8 mouse cellular contexts compared by ENCODE assay signal in genomic region chr3:101404620-101405415, GRCm38 (mm10). TPM values are rescaled to one million over a fixed set of nuclear protein-coding genes. Genes with fewer than 3 reads are reported as not detected.
DNase-seq lines count a peak whose midpoint lies in the region; ATAC-seq lines count a peak whose summit lies in the region.

No protein-coding gene starts in this region.

- no peaks in the 10 kb centered on the region for H3K9me3 ChIP-seq in heart, embryonic 10.5 days
- no peaks in the 10 kb centered on the region for H3K9me3 ChIP-seq in limb, embryonic 15.5 days

- 61% methylated on average over 13 of the region's 13 CpGs for WGBS in heart, embryonic 10.5 days
- WGBS in limb, embryonic 15.5 days = 46% methylated on average over 13 of the region's 13 CpGs

- no peak overlapping the region for H3K4me2 ChIP-seq in limb, embryonic 15.5 days

- H3K27ac ChIP-seq in heart, embryonic 10.5 days = 0 out of 2 replicates have a peak overlapping the region, but pooled peaks have one; percentile 37
- H3K27ac ChIP-seq in limb, embryonic 15.5 days = peak overlapping the region; percentile 43; the same call in 1 of the 2 replicates

- peaks cover 95% of the 10 kb centered on the region for H3K4me1 ChIP-seq in heart, embryonic 10.5 days
- H3K4me1 ChIP-seq in limb, embryonic 15.5 days = peaks cover 72% of the 10 kb centered on the region

- no peak for DNase-seq in heart, embryonic 10.5 days (ENCODE audit: low spot score)
- no peak for DNase-seq in heart, adult 18-20 months
- DNase-seq in urinary bladder, postnatal 14 days (ENCODE audit: low spot score) = peak; percentile 33
- no peak for DNase-seq in urinary bladder, postnatal 10 days (ENCODE audit: low spot score)
- DNase-seq in urinary bladder, adult 18-20 months (ENCODE audit: low spot score in 2 of 2) = no peak
- DNase-seq in embryo, embryonic 10.5 days (ENCODE audit: low spot score) = no peak
- DNase-seq in urinary bladder, adult 2 months (ENCODE audit: low spot score) = no peak

- H3K4me3 ChIP-seq in heart, embryonic 10.5 days = no peak overlapping the region
- H3K4me3 ChIP-seq in limb, embryonic 15.5 days = no peak overlapping the region

- H3K27me3 ChIP-seq in heart, embryonic 10.5 days (ENCODE audit: insufficient read depth, poor library complexity, severe bottlenecking) = no peaks in the 10 kb centered on the region
- H3K27me3 ChIP-seq in limb, embryonic 15.5 days = no peaks in the 10 kb centered on the region

- ATAC-seq in limb, embryonic 15.5 days (ENCODE audit: insufficient number of reproducible peaks, low FRiP score, low TSS enrichment, low read depth) = 0 out of 2 replicates have a peak, but pooled peaks have one; percentile 12

- no peak overlapping the region for H3K9ac ChIP-seq in limb, embryonic 15.5 days

- H3K36me3 ChIP-seq in heart, embryonic 10.5 days = no peaks in the 10 kb centered on the region
- no peaks in the 10 kb centered on the region for H3K36me3 ChIP-seq in limb, embryonic 15.5 days

RNA-seq across cellular contexts. Expression of gene Igsf3, which starts 27.9 kb away (rescaled TPM):
- polyA plus RNA-seq in heart, embryonic 10.5 days (2016; fragmentation: Nextera tagmentation; extraction: Ambion mirVana) = 41.9 and 45.9 TPM in 2 replicates
- total RNA-seq in heart, adult 18-20 months (2021) = 10 to 100 TPM; 10.5 to 10.6 TPM
- polyA plus RNA-seq in limb, embryonic 15.5 days (2015; fragmentation: Nextera tagmentation; extraction: Ambion mirVana) = 52.6 and 54.8 TPM in 2 replicates
- 5.5 and 9.1 TPM in 2 replicates for polyA plus RNA-seq in urinary bladder, adult 2 months (2012; rRNA removed)
